Mouse (Mus musculus): Measurements from ENCODE around the gene Hbq1a.
"Not testable (repeated sequence)": the region's sequence is repeated elsewhere in the genome, so short reads cannot be mapped to it uniquely, and the experiment has no call there.

DNA sequence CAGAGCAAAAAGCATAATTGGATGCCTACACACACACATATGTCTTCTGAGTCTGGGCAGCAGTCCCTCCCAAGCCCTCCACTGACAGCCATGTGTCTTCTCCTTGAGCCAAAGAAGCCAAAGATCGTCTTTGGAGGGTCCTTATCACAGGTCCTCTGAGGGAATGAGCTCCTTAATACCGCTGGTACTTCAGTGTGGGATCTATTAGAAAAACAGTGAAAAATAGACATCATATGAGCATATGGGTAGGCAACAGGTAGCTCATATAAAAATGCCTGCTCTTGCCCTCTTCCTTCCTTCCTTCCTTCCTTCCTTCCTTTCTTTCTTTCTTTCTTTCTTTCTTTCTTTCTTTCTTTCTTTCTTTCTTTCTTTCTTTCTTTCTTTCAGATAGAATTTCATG, 15.3 kb upstream of the Hbq1a start:
- TF ChIP-seq POLR2A (IDR thresholded peaks at IDR 0.05; ENCODE audit: borderline replicate concordance, insufficient read depth, low read length); CTCF (IDR thresholded peaks at IDR 0.05; ENCODE audit: borderline replicate concordance, insufficient read depth, low read depth, low read length): not testable (repeated sequence)

All from cerebellum, adult 2 months (tissue).